Mouse (Mus musculus): ENCODE data around the gene Nbl1.

- TF ChIP-seq CTCF (IDR thresholded peaks at IDR 0.05; ENCODE audit: extremely low read depth, insufficient read length, insufficient replicate concordance, low read depth, low read length) (no peak), POLR2A (IDR thresholded peaks at IDR 0.05; ENCODE audit: low read depth, low read length) (no peak)
These were observed 19.7 kb upstream of the Nbl1 start for GRCm38 (mm10) chr4:139112482-139112881.
